Mouse (Mus musculus) erythroblast, embryonic 14.5 days (primary cell): ENCODE results near the gene Rnf5.

Experiments
- GATA1 ChIP-seq: IDR thresholded peaks from 2 replicates; pipeline ENCODE4 v1.6.1; 2012; ENCODE audit warnings: low read length, inconsistent platforms, mixed read lengths
- TAL1 ChIP-seq: IDR thresholded peaks from 3 replicates; pipeline ENCODE4 v1.6.1; 2012; ENCODE audit warnings: low read length, inconsistent platforms, mixed read lengths

- TF ChIP-seq TAL1 (no peak), GATA1 (no peak)
These were observed 43.6 kb downstream of the Rnf5 start for GRCm38 (mm10) chr17:34559895-34560294.
